Mouse (Mus musculus): ENCODE measurements around the gene 4933402D24Rik.

4933402D24Rik gene

GRCm38 (mm10) chr1:63769167-63769566 is at the start of gene 4933402D24Rik:
TSS of gene 4933402D24Rik (minus strand) at chr1:63769267.
- DNase-seq (ENCODE audit: low read depth in 2 of 2, low spot score in 2 of 2), result no peak

GRCm38 (mm10) chr1:63808584-63808983 is 39.5 kb upstream of the 4933402D24Rik start:
- no peak for DNase-seq (ENCODE audit: low read depth in 2 of 2, low spot score in 2 of 2)

DNA sequence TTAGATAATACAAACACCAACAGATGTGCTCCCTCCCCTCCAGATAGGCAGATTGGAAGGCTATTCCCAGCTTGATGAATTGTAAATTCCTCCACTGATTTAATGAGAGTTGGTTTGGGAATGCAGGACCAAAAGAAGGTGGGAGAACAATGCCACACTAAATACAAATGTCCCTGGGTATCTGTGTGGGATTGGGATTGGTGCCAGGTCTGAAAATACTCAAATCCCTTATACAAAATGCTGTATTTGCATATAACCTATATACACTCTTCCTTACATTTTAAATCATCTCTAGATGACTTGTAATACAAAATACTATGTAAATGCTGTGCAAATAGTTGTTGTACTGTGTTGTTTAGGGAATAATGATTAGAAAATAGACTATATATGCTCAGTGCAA is 36.0 kb upstream of the 4933402D24Rik start:
- no peak for DNase-seq (ENCODE audit: low read depth in 2 of 2, low spot score in 2 of 2)

GRCm38 (mm10) chr1:63794326-63794725 is 25.3 kb upstream of the 4933402D24Rik start:
- DNase-seq (ENCODE audit: low read depth in 2 of 2, low spot score in 2 of 2), result no peak

DNA sequence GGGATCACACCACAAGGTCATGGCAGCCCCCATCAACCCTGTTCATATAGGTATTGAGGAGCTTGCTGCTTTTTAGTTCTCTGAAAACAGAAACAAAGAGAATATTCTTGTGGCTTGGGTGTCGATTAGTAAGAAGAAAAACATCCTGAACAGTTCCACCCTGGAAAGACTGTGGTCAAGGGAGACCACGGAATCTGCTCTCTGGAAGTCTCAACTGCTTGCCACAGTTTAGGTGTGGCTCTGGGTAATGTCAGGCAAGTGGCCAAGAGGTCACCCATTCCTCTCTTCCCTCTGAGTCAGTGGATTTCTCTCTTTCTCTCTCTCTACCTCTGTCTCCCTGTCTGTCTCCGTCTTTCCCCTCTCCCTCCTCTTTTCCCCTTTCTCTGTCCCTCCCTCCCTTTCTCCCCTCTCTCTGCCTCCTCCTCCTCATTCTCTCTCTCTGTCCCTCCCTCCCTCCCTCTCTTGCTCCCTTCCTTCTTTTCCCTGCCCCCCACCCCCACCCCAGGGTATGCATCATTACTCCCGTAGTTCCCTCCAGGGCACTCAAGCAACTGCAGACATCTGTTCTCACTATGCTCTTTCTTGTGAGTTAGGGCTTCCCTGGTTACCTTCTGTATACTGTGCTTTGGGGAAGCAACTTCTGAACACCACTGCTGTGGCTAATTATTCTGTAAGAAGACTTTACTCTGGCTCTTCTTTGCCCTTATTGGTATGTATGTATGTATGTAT is 8.0 kb upstream of the 4933402D24Rik start:
- no peak for DNase-seq (ENCODE audit: low read depth in 2 of 2, low spot score in 2 of 2)

GRCm38 (mm10) chr1:63776396-63776795 is 7.3 kb upstream of the 4933402D24Rik start:
- no peak for DNase-seq (ENCODE audit: low read depth in 2 of 2, low spot score in 2 of 2)

- DNase-seq (ENCODE audit: low read depth in 2 of 2, low spot score in 2 of 2), result no peak
Measured at GRCm38 (mm10) chr1:63770309-63770708, 1.2 kb upstream of the 4933402D24Rik start.

- no peak for DNase-seq (ENCODE audit: low read depth in 2 of 2, low spot score in 2 of 2)
Measured at GRCm38 (mm10) chr1:63768112-63768511, 955 bp downstream of the 4933402D24Rik start.

- DNase-seq (ENCODE audit: low read depth in 2 of 2, low spot score in 2 of 2), result no peak
Measured at GRCm38 (mm10) chr1:63764395-63764794, 4.7 kb downstream of the 4933402D24Rik start.

- no peak for DNase-seq (ENCODE audit: low read depth in 2 of 2, low spot score in 2 of 2)
Measured at GRCm38 (mm10) chr1:63763881-63764386, 5.1 kb downstream of the 4933402D24Rik start.

DNA sequence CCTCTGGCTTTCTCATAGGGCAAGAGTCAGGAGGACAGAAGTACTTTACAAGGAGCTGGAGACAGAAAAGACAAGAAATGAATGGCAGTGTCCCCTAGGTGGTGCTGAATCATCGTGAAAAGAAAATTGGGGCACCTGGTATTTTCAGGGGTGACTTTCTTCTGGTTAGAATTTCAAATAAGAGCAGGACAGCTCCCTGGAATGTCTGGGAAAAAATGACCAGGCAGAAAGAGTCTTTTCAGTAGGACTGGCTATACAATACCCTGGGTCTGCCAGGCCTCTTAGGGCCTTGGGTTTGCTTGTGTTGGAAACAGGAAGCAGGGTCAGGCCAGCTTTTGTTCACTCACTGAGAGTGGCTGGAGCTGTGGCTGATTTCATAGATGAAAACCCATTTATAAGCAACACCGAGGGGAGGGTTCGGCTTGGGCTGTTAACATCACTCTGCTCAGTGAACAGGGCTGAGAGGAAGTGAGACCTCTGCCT is 5.8 kb downstream of the 4933402D24Rik start:
- no peak for DNase-seq (ENCODE audit: low read depth in 2 of 2, low spot score in 2 of 2)

DNA sequence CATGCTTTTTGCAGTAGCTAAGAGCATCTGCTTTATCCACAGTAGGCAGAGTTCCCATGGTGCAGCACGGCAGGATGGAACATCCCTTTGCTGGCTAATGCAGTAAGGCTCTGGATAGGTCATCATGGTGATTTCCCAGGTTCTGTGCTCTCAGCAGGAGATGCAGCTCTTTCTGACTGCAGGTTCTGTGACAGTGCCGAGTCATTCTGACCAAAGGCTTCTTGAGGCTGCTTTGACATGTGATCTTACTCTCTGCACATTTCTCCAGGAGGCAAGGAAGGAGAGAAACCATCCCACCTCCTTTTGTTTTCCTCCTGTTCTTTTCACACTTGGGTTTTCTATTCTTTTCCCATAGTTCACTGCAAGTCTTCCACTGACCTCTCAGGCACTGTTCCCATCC is 13.1 kb downstream of the 4933402D24Rik start:
- no peak for DNase-seq (ENCODE audit: low read depth in 2 of 2, low spot score in 2 of 2)

DNA sequence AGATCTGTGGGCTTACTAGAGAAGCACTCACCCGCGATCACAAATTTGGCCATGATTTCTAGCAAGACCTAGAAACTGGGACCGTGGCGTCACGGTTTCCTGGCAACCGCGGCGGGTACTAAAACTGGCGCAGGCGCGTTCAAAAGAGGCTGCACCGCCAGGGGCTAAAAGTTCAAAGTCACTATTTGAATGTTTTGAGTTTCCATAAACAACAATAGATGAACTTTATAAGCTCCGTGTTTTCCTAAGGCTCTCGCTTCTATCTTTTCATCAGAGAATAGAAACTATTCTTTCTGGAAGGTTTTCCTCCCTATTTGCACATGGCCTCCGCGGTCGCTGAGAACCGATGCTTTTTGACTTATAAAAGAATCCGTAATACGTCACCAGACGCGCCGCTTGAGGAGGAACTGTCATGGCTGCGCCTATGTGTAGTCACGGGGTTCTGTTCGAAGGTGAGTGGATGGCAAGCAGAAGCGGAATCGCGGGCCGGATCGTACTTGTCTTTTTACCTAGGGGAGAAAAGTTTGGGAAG is 38.8 kb downstream of the 4933402D24Rik start, which contains the start of the genes Mdh1b and Fastkd2:
TSS of gene Mdh1b (minus strand) at position 79 of the 532 bp plus-strand sequence.
TSS of gene Fastkd2 (plus strand) at position 375 of the 532 bp plus-strand sequence.
- DNase-seq (ENCODE audit: low read depth in 2 of 2, low spot score in 2 of 2), result peak; percentile 75 to 83

- no peak for DNase-seq (ENCODE audit: low read depth in 2 of 2, low spot score in 2 of 2)
Measured at GRCm38 (mm10) chr1:63729796-63730195, 39.3 kb downstream of the 4933402D24Rik start.

- DNase-seq (ENCODE audit: low read depth in 2 of 2, low spot score in 2 of 2), result no peak
Measured at GRCm38 (mm10) chr1:63720161-63720560, 48.9 kb downstream of the 4933402D24Rik start.

DNA sequence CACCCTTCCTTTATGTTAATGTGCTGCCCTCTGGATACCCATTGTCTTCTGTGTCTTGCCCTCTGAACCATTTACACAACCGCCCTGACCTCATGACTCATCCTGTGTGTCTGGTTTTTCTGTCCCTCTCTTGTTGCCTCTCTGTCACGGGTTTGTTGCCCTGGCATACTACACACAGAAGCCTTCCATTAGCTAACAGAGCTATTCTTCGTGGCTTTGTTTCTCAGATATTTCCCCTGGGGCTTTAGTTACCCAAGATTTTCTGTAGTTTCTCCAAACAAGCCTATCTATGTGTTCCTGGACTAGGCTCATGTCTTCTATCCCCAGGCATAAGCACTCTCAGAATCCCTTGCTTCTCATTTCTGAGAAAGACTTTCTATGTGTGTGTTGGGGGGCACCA is 60.2 kb downstream of the 4933402D24Rik start:
- DNase-seq (ENCODE audit: low read depth in 2 of 2, low spot score in 2 of 2), result no peak

DNA sequence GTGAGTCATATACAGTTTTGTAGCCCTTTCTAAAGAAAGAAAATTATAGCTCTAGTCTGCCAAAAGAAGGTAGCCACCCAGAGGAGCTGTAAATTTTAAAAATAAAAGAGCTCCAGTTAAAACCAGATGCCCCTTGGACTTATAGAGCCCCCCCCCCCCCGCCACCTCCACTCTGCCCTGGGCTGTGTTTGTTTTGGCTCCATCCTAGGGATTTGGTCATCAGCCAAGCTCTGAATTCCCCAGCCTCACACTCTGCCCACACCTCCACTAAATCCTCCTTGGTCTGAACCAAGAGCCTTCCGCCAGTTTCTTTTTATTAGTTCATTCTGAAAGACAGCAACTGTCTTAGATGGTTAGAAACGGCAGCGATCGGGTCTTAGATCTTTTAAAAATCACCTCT is 63.3 kb downstream of the 4933402D24Rik start:
- no peak for DNase-seq (ENCODE audit: low read depth in 2 of 2, low spot score in 2 of 2)
